Mouse (Mus musculus): ENCODE measurements around the gene Gpatch1. TPM values are rescaled to one million over a fixed set of nuclear protein-coding genes. Genes with fewer than 3 reads are reported as not detected.

Gene Gpatch1
- 15.5 TPM for polyA plus RNA-seq (2021)

DNA sequence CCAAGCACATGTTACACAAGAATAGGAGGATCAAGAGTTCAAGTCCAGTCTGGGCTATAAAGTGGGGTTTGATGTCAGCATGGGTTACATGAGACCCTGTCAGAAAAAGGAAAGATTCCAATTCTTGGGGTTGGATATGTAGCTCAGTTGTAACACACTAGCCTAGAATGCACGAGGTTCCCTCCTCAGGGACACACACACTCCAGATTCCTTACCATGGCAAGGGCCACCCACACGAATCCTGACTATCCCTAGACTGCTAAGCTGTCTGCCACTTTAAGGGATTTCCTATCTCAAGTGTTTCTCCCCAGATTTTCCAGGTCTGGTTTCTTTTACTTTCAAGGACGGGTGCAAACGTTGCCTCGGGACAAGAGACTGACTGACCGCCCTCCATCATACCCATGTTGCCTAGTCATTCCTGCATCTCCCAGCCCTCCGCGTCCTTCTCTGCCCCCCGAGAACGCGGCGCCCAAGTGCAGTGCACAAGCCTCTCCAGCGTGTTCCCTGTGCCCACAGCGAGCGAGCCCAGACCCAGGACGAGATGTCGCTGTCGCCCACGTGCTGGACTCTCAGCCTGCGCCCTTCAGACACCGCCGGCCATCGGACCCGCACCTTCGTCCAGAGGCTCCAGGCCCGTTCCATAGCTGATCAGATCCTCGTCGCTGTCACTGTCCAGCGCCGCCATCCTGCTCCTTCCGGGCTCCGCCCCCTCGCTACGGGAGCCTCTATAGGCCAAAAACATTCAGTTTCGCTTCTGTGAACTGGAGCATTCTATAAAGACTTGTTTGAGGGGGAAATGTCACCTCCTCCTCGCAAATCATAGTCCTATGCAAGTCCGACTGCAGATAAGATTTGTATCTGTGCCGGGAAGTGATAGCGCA lies at the start of gene Gpatch1:
Gene Gpatch1 (minus strand): TSS at position 712 of the 881 bp plus-strand sequence.
- TF ChIP-seq CTCF (IDR thresholded peaks at IDR 0.05), result no peak
- in situ Hi-C loops (cut with MboI; ENCODE audit: low pct_unique_long_range_greater_than_20kb), result loop anchor here (10.0 kb wide), 1 partner anchor 237 kb away; the partner anchor contains the start of gene Nudt19

GRCm38 (mm10) chr7:35365161-35365910 lies 47.1 kb upstream of the Gpatch1 start:
- TF ChIP-seq CTCF (IDR thresholded peaks at IDR 0.05), result no peak
- in situ Hi-C loops (cut with MboI; ENCODE audit: low pct_unique_long_range_greater_than_20kb), result no loop called here
- H3K27me3 ChIP-seq, result no peaks in the 10 kb centered on the region
- POLR2A ChIA-PET, result no interaction called here
- CTCF ChIA-PET, result interaction anchor here (1.9 kb wide), 1 partner anchor 8 kb away, joined by 6 read pairs; no protein-coding TSS in a partner anchor
- DNase-seq (ENCODE audit: low read depth, low spot score) (no peak), ATAC-seq (peak; percentile 10)

More for the DNA sequence above, at the start of gene Gpatch1:
- DNase-seq (ENCODE audit: low read depth, low spot score) (no peak), ATAC-seq (peak; percentile 85)
- no peaks in the 10 kb centered on the region for H3K27me3 ChIP-seq
- ChIA-PET CTCF (interaction anchor here (1.4 kb wide), 2 partner anchors 12 to 24 kb away, joined by 3 to 6 read pairs; no protein-coding TSS in a partner anchor), POLR2A (interaction anchor here (0.6 kb wide), 1 partner anchor 511 kb away, joined by 5 read pairs; no protein-coding TSS in a partner anchor)

- DNase-seq (ENCODE audit: low read depth, low spot score) (no peak), ATAC-seq (peak; percentile 86)
- TF ChIP-seq CTCF (IDR thresholded peaks at IDR 0.05), result no peak
- no peaks in the 10 kb centered on the region for H3K27me3 ChIP-seq
- ChIA-PET CTCF (interaction anchor here (1.1 to 1.4 kb wide), 2 partner anchors 9 to 22 kb away, joined by 3 to 4 read pairs; no protein-coding TSS in a partner anchor), POLR2A (interaction anchor here (1.3 kb wide), 1 partner anchor 10 kb away, joined by 9 read pairs; no protein-coding TSS in a partner anchor)
- in situ Hi-C loops (cut with MboI; ENCODE audit: low pct_unique_long_range_greater_than_20kb), result no loop called here
Observed at GRCm38 (mm10) chr7:35362868-35363267, 44.6 kb upstream of the Gpatch1 start.

DNA sequence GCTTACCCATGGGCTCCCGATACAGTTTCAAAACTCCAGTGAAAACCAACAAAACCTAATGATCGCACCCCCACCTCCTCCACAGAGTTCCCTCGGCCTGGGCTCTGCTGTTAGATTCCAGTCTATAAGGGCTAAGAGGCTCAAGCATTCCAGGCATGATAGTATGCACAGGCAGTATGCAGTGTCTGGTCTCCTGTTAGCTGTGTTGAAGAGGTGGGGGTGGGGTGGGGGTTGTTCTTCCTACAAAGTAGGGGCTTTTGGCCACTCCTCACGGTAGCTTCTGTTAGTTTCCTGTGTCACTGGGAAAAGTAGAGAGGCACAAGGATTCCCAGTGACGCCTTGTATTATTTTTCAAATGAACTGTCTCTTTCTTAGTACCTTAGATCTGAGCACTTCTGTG lies 44.0 kb upstream of the Gpatch1 start:
- H3K27me3 ChIP-seq, result no peaks in the 10 kb centered on the region

DNA sequence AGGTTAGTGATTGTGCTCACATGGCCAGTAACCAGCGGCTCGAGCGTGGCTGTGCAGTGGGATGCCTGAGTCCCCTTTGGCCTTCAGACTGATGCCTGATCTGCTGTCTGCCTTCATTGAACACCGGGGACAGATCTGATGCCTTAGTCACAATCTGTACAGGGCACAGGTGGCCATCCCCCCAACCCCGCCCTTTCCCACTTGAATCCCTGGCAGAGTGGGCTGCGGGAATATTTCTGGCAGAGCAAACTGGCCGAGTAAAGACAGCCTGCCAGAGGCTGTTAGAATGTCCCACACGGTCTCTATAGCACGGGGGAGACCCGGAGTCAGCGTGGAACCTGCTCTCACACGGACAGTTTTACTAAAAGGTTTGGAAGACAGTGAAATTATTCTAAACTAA lies 39.4 kb upstream of the Gpatch1 start:
- TF ChIP-seq CTCF (IDR thresholded peaks at IDR 0.05), result no peak
- ChIA-PET POLR2A (no interaction called here), CTCF (no interaction called here)
- in situ Hi-C loops (cut with MboI; ENCODE audit: low pct_unique_long_range_greater_than_20kb), result no loop called here
- H3K27me3 ChIP-seq, result no peaks in the 10 kb centered on the region
- ATAC-seq (no peak), DNase-seq (ENCODE audit: low read depth, low spot score) (no peak)

More for the DNA sequence above, 44.0 kb upstream of the Gpatch1 start:
- POLR2A ChIA-PET, result interaction anchor here (0.6 to 1.3 kb wide), 2 partner anchors 11 to 35 kb away, joined by 4 to 9 read pairs; no protein-coding TSS in a partner anchor
- DNase-seq (ENCODE audit: low read depth, low spot score) (no peak), ATAC-seq (no peak)
- in situ Hi-C loops (cut with MboI; ENCODE audit: low pct_unique_long_range_greater_than_20kb), result no loop called here
- TF ChIP-seq CTCF (IDR thresholded peaks at IDR 0.05), result no peak
- CTCF ChIA-PET, result interaction anchor here (1.1 to 1.4 kb wide), 2 partner anchors 9 to 21 kb away, joined by 3 to 4 read pairs; no protein-coding TSS in a partner anchor

DNA sequence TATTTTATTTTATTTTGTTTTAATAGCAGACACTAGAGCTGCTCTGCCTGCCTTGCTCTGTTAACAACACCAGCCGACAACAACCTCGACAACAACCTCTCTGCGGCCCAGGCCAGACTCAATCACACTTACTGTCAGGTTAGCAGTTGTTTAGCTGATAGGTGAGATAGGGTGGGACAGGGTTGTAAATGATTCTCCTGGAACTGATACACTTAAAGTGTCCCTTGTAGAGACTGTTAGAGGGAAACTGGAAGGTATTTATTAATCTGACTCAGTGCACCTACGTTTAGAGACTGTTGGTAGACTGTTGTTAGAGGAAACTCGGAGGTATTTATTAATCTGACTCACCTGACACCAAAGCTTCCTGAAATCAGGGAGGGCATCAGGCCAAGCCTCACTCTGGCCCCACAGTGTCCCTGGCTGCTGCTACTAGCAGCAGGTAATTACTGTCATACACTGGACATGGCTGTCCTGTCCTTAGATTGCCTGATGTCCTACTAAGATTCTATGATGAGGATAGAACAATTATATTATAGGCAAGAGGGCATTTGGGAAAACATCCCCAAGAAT lies 37.1 kb upstream of the Gpatch1 start:
- H3K27me3 ChIP-seq, result no peaks in the 10 kb centered on the region
- POLR2A ChIA-PET, result no interaction called here
- TF ChIP-seq CTCF (IDR thresholded peaks at IDR 0.05), result no peak
- CTCF ChIA-PET, result interaction anchor here (2.4 kb wide), 1 partner anchor 14 kb away, joined by 6 read pairs; no protein-coding TSS in a partner anchor
- in situ Hi-C loops (cut with MboI; ENCODE audit: low pct_unique_long_range_greater_than_20kb), result no loop called here
- no peak for ATAC-seq
- DNase-seq (ENCODE audit: low read depth, low spot score), result no peak

DNA sequence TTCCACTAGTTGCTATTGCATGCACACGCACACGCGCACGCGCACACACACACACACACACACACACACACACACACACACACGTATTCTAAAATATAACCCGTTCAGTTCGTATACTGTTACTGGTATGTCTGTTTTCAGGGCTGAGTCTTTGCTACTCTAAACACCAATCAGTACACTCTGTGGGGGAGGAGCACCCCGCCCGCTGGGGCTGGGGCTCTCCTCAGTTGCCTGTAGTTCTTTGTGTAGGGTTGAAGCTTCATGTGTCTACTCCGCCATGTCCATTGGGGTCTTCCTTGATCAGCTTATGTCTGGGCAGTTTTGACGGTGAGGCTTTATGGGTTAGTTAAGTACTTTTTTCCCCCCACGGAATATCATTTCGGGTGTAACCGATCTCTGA lies 35.1 kb upstream of the Gpatch1 start:
- ATAC-seq, result no peak
- DNase-seq (ENCODE audit: low read depth, low spot score), result no peak
- CTCF ChIA-PET, result interaction anchor here (1.3 to 2.4 kb wide), 2 partner anchors 10 to 12 kb away, joined by 4 to 6 read pairs; no protein-coding TSS in a partner anchor
- POLR2A ChIA-PET, result no interaction called here
- no peaks in the 10 kb centered on the region for H3K27me3 ChIP-seq
- TF ChIP-seq CTCF (IDR thresholded peaks at IDR 0.05), result no peak
- in situ Hi-C loops (cut with MboI; ENCODE audit: low pct_unique_long_range_greater_than_20kb), result no loop called here

DNA sequence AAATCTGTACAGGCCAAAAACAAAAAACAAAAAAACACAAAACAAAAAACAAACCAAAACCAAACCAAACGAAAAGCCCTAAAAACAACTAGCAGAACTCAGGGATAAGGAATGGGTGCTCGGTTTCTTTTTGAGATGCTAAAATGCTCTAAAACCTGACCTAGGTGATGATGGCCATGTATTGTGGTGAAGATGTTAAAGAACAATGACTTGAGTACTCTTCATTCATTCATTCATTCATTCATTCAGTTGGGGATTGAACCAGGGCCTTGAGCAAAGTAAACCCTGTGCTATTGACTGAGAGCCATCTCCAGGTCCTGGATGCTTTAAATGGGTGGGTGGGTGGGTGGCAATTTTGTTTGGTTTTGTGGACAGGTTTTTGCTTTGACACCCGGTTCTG lies 32.9 kb upstream of the Gpatch1 start:
- ATAC-seq, result no peak

GRCm38 (mm10) chr7:35349886-35350684 lies 31.8 kb upstream of the Gpatch1 start:
- CTCF ChIA-PET, result no interaction called here
- TF ChIP-seq CTCF (IDR thresholded peaks at IDR 0.05), result no peak
- no peaks in the 10 kb centered on the region for H3K27me3 ChIP-seq
- ATAC-seq, result no peak
- POLR2A ChIA-PET, result interaction anchor here (1.4 kb wide), 1 partner anchor 23 kb away, joined by 6 read pairs; no protein-coding TSS in a partner anchor
- in situ Hi-C loops (cut with MboI; ENCODE audit: low pct_unique_long_range_greater_than_20kb), result no loop called here
- no peak for DNase-seq (ENCODE audit: low read depth, low spot score)

More for the DNA sequence above, 32.9 kb upstream of the Gpatch1 start:
- POLR2A ChIA-PET, result no interaction called here
- DNase-seq (ENCODE audit: low read depth, low spot score), result no peak
- in situ Hi-C loops (cut with MboI; ENCODE audit: low pct_unique_long_range_greater_than_20kb), result no loop called here
- TF ChIP-seq CTCF (IDR thresholded peaks at IDR 0.05), result no peak
- no peaks in the 10 kb centered on the region for H3K27me3 ChIP-seq
- CTCF ChIA-PET, result no interaction called here

Data from Patski (cell line).